Mouse (Mus musculus) spleen, adult 12 weeks (tissue): Measurements from ENCODE around the gene Maff.

Experiments
- DNase-seq: peaks from one replicate; pipeline ENCODE4 v3.0.0; 2022; ENCODE audit warnings: low spot score

Maff gene

GRCm38 (mm10) chr15:79364120-79364519 lies 17.7 kb downstream of the Maff start:
- no peak for DNase-seq

DNA sequence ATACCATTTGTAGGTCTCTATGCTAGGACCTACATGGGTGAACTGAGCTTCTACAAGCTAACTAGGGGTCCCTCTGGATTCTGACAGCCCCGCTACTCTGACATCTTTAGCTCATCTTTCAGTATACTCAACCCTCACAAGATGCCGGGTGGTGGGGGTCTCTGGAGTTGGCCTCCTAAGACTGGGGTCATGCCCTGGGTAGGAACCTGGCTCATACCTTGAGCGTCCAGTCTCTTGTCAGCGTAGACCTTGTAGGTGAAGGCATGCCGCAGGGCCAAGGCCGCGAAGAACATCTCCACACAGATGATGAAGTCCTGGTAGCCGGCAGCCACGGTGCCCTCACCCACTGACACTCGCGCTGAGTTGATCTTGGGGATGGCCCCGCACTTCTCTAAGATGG lies 18.6 kb downstream of the Maff start:
- DNase-seq, result no peak

DNA sequence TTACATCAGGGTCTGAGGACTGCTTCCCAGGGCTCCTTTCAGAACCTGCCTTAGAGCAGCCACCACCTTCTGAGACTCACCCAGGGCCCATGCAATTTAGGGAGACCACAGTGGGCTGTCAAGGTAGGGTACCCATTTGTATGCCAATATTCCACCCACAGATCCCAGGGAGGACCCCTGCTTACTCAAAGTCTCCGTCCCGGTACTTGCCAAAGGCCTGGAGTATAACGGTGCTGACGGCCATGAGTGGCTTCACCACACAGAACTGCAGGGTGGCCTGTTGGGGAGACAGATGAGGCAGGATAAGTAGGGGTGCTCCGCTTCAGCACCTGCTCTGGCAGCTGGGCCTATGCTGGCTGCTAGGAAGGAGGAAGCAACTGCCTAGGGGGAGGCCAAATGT lies 20.0 kb downstream of the Maff start:
- DNase-seq, result no peak

DNA sequence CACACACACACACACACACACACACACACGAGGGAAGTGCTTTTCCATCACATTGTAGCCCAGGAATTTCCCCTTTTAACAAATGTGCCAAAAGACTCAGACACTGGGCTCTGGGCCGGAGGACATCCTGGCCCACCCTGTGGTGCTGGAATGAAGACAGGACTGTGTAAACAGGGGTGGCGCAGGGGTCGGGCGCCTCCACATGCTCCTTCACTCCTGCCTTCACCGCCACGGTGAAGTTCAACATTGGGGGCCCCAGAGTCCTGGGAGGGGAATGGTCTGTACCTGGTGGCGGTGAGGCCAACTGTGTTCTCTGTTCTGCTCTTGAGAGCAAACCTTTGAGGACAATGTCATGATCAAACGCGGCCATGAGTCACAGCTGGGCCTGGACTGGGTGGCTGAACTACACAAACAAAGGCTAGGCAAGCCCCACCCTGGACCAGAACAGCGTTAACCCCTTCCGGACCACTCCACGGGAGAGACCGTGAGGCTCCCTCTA lies 21.9 kb downstream of the Maff start:
- no peak for DNase-seq

GRCm38 (mm10) chr15:79368861-79369440 lies 22.5 kb downstream of the Maff start:
- no peak for DNase-seq

- no peak for DNase-seq
These were observed 23.2 kb downstream of the Maff start for GRCm38 (mm10) chr15:79369452-79370280.

- DNase-seq, result no peak
These were observed 23.9 kb downstream of the Maff start for GRCm38 (mm10) chr15:79370281-79370843.

- no peak for DNase-seq
These were observed 28.3 kb downstream of the Maff start for GRCm38 (mm10) chr15:79374760-79375159.

- no peak for DNase-seq
These were observed 31.3 kb downstream of the Maff start for GRCm38 (mm10) chr15:79377681-79378080.

DNA sequence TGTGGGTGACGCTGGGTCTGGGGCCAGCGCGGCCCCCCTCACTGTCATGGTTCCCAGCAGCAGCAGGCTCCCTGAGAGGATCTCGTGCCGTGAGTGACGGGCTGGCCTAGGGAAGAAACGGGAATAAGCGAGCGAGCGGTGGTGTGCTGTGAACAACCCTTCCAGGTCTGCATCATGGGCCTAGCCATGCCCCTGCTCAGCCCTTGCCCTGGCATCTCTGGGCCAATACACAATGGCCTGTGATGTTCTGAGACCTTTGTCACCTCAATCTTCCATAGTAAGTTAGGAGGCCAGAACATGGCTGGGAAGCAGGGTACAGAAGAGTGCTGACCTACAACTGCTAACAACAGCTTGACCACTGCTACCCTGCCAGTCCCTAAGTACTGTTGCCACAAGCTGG lies 32.2 kb downstream of the Maff start:
- no peak for DNase-seq

- no peak for DNase-seq
These were observed 33.2 kb downstream of the Maff start for GRCm38 (mm10) chr15:79379658-79380057.

DNA sequence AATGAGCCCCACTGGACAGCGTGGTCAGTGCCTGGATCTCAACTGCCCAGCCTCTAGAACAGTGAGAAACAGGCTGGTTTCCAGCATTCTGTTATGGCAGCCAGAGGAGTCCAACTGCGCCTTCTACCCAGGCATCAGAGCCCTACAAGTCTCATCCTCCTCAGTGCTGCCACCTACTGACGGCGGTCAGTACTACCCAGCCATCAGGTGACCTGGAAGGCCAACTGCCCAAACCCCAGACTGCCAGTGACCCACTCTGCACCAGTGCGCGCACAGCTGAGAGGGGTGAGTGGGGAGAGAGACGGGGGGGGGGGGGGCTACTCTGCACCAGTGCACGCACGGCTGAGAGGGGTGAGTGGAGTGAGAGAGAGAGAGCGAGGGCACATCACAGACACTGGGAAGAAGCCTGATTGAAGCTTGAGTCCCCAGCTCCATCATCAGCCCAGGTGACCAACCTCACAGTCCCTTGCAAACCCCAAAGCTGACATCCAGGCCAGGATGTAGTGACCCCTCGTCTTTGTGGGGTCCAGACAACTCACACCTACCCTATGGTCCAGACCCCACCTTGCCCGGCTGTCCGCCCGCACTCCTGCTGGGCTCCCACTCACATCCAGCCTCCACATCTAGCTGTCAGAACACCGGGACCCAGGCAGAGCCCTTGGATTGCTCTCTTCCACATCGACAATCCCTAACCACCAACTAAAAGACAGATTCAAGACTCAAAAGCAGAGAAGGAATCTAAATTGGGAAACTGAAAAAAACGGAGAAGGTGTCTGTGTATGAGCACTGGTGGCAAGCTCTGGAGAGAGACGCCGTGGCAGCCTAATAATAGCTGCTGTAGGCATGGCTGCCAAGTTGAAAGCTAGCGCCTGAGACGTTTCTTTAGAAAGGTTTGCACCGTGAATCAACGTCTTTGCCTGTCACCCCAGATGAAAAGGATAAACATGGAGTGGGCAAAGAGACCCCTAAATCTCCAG lies 34.3 kb downstream of the Maff start:
- DNase-seq, result peak; percentile 67

- DNase-seq, result no peak
These were observed 35.2 kb downstream of the Maff start for GRCm38 (mm10) chr15:79381644-79382043.

- DNase-seq, result no peak
These were observed 40.7 kb downstream of the Maff start for GRCm38 (mm10) chr15:79387081-79387480.

DNA sequence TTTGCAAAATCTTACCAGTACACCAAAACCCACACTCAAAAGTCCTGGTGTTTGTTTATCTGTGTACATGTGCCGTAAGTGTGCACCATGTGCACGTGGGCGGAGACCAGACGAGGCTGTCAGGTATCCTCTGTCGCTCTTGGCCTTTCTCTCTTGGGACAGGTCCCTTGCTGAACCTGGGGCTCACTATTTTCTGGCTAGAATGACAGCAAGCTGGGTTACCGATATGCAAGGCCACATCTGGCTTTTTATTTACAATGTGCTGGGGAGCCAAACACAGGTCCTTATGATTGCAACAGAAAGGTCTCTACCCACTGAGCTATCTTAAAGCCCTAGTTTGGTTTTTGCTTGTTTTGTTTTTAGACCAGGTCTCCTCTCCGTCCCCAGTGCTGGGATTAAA lies 41.2 kb downstream of the Maff start:
- DNase-seq, result no peak

DNA sequence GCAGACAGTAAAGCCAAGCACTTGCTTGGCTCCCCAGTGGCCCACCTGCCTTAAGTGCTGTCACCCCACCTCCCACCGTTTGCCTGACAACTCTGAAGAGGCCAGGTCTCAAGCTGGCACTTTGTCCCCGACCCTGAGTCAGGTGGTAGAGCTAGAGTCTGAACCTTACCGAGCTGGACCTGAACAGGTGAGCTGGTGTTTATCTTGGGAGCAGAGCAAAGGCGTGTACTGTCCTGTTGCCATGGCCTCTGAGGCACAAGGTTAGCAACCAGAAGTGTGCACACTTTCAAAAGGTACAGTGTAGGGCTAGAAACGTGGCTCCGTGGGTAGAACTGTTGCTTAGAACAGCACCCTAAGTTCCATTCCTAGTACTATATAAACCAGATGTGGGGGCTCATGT lies 41.8 kb downstream of the Maff start:
- no peak for DNase-seq

DNA sequence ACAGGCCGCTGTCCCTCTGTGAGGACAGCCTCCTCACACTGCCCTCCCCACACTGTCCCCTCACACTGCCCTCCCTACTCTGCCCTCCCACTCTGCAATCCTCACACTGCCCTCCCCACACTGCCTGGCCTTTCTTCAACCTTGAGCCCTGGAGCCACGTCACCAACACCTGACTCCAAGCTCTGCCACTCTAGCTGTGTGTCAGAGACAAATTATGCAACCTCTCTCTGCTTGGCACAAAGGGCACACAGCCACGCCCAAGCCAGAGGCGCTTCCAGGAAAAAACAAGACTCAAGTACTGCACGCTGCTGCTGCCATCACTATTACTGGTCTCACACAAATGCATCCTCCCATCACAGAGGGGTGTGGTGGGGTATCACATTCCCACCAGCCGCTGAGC lies 44.0 kb downstream of the Maff start:
- no peak for DNase-seq

DNA sequence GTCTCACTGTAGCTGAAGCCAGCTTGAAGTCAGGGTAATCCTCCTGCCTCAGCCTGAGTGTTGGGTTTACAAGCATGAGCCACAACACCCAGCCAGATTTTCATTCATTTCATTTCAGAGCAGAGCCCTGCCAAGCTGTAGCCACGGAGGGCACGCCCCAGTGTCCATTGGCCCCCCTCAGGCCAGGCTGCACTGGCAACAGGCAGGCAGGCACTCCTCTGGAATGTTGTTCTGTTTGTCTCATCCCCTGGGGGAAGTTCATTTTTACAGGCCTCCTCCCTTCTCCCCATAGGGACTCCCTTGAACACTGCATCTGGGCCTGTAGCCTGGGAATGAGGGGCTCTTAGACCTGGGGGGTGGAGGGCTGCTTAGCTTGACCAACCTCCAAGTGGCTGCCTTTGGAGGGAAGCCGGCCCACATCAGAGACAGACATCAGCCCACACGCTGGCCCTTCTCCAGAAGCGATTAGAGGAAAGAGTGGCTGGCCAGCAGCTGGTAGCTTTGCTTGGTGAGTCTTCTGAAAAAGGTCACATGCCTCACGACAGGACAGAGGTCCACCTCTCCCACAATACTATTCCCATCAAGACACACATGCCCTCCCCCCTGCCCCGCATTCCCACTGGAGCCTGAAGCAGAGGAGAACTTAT lies 45.1 kb downstream of the Maff start:
- no peak for DNase-seq

DNA sequence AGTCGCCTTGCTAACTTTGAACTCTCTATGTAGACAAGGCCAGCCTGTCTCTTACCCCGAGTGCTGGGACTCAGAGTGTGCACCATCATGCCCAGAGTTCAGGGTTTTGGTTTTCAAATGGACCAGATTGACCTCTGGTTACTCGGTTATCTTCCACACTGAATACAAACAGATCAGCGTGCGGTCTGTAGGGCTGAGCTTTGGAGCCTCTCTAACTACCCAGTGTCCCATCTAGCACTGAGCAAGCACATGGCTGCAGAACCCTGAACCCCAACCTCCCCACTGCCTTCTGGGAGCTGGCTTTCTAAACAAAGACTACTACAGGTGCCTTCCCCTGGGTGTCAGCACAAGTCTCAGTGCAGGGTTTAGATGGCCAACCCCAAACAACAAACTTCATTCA lies 46.1 kb downstream of the Maff start:
- no peak for DNase-seq

GRCm38 (mm10) chr15:79393101-79393500 lies 46.7 kb downstream of the Maff start:
- DNase-seq, result no peak

DNA sequence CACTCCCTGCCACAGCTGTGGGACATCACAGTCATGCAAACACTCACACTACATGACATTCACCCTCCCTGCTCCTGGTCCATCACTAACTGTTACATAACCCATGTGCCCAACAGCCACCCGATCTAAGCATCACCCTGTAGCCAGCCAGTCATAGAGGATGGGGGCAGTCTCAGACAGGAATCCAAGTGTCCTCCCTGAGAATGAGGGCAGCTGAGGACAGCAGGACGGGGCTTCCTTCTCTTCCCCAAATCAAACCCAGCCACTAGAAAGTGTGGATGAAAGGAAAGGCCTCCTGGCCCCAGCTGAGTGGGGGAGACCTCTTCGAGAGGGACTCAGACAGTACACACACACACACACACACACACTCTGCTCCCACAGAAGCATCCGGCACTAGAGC lies 48.4 kb downstream of the Maff start:
- DNase-seq, result no peak

GRCm38 (mm10) chr15:79395281-79395680 lies 48.9 kb downstream of the Maff start:
- no peak for DNase-seq
